Comparison of ENCODE assay signal across 33 mouse cellular contexts in the genomic region with DNA sequence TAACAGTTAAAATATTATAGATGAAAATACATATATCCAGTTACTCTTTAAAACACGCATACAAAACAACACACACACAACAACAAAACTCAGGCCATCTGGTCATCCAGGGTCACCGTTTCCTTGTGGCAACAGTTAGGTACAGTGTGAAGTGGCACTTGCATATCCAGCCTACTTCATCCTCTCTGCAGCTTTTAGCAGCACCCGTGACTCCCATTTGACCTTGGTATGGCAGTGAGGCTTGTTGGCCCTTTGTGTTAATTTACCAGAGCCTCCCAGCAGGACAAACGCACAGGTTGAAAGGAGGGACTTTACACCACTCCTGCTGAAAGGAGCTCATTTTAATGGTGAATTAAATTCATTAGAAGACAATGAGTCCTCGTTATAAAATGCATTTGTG. TPM values are rescaled to one million over a fixed set of nuclear protein-coding genes. Genes with fewer than 3 reads are reported as not detected.
A peak's percentile ranks its signal among the peaks of the same experiment; 100 is the strongest.
DNase-seq lines count a peak whose midpoint lies in the region; ATAC-seq and TF ChIP-seq lines count a peak whose summit lies in the region.
"Had no signal": no experiment of that assay in that cellular context is flagged by ENCODE, and none has a peak within 500 bp of the region (broad histone marks: within the 10 kb centered on the region; RNA-seq: fewer than 3 reads in every experiment).

No protein-coding gene starts in this region.

- no peak overlapping the region for H3K9ac ChIP-seq in ES-E14 (ENCODE audit: insufficient read depth, low read depth, low read length, poor library complexity, severe bottlenecking)
- H3K9ac ChIP-seq in heart, embryonic 13.5 days, result no peak overlapping the region
- H3K9ac ChIP-seq: embryonic facial prominence, embryonic 13.5 days; hindbrain, embryonic 12.5 days; liver, embryonic 12.5 days; liver, postnatal 0 days; midbrain, embryonic 13.5 days; neural tube, embryonic 13.5 days had no signal

- WGBS in heart, embryonic 10.5 days, result 61% methylated on average over 5 of the region's 5 CpGs
- WGBS in heart, embryonic 13.5 days, result 64% methylated on average over 5 of the region's 5 CpGs

- H3K27me3 ChIP-seq in heart, embryonic 10.5 days (ENCODE audit: insufficient read depth, poor library complexity, severe bottlenecking), result no peaks in the 10 kb centered on the region
- no peaks in the 10 kb centered on the region for H3K27me3 ChIP-seq in heart, embryonic 13.5 days (replicated peaks)
- H3K27me3 ChIP-seq: CH12.LX; embryonic facial prominence, embryonic 13.5 days; hindbrain, embryonic 12.5 days; liver, embryonic 12.5 days; midbrain, embryonic 13.5 days; neural tube, embryonic 13.5 days had no signal

- no peak overlapping the region for H3K27ac ChIP-seq in heart, embryonic 10.5 days
- H3K27ac ChIP-seq in ES-E14 (ENCODE audit: insufficient read depth, low read depth, low read length, poor library complexity, severe bottlenecking), result no peak overlapping the region
- peak overlapping the region; percentile 26; the same call in 1 of the 2 replicates for H3K27ac ChIP-seq in heart, embryonic 13.5 days (replicated peaks)
- H3K27ac ChIP-seq: embryonic facial prominence, embryonic 13.5 days; forebrain, embryonic 10.5 days; hindbrain, embryonic 12.5 days; hindbrain, postnatal 0 days; liver, embryonic 12.5 days; macrophage; midbrain, embryonic 13.5 days; neural tube, embryonic 13.5 days; stomach, postnatal 0 days had no signal

- H3K36me3 ChIP-seq in heart, embryonic 10.5 days, result peaks cover 50% of the 10 kb centered on the region
- no peaks in the 10 kb centered on the region for H3K36me3 ChIP-seq in ES-E14 (ENCODE audit: control insufficient read depth, insufficient read depth, low read length, poor library complexity, severe bottlenecking)
- H3K36me3 ChIP-seq in heart, embryonic 13.5 days, result peaks cover 70% of the 10 kb centered on the region
- H3K36me3 ChIP-seq: embryonic facial prominence, embryonic 13.5 days; forebrain, embryonic 10.5 days; hindbrain, embryonic 12.5 days; liver, embryonic 12.5 days; midbrain, embryonic 13.5 days; neural tube, embryonic 13.5 days had no signal

- intact Hi-C loops in heart, postnatal 10 days (cut with DNase I), result no loop called here

- no peaks in the 10 kb centered on the region for H3K9me3 ChIP-seq in heart, embryonic 10.5 days
- H3K9me3 ChIP-seq in ES-E14 (ENCODE audit: control insufficient read depth, insufficient read depth, low read depth, low read length), result no peaks in the 10 kb centered on the region
- H3K9me3 ChIP-seq in heart, embryonic 13.5 days, result no peaks in the 10 kb centered on the region
- H3K9me3 ChIP-seq: embryonic facial prominence, embryonic 13.5 days; forebrain, embryonic 10.5 days; hindbrain, embryonic 12.5 days; liver, embryonic 12.5 days; midbrain, embryonic 13.5 days; neural tube, embryonic 13.5 days had no signal

- in situ Hi-C loops in ES-E14 (cut with MboI; ENCODE audit: low sequenced_read_pairs in 2 of 2, unreplicated experiment in 2 of 2), result no loop called here

- H3K4me3 ChIP-seq in heart, embryonic 10.5 days, result no peak overlapping the region
- no peak overlapping the region for H3K4me3 ChIP-seq in ES-E14 (ENCODE audit: insufficient read depth in 1 of 2, low read depth in 1 of 2, low read length in 2 of 2, poor library complexity in 1 of 2, severe bottlenecking in 1 of 2)
- no peak overlapping the region for H3K4me3 ChIP-seq in heart, embryonic 13.5 days
- H3K4me3 ChIP-seq: embryonic facial prominence, embryonic 13.5 days; forebrain, embryonic 10.5 days; hindbrain, embryonic 12.5 days; liver, embryonic 12.5 days; midbrain, embryonic 13.5 days; neural tube, embryonic 13.5 days had no signal

- peaks cover 3% of the 10 kb centered on the region; the same call in 1 of the 2 replicates for H3K4me1 ChIP-seq in heart, embryonic 10.5 days
- peaks cover 4% of the 10 kb centered on the region in 2 experiments; a peak in 2 of 4 replicates for H3K4me1 ChIP-seq in ES-E14 (ENCODE audit: control insufficient read depth in 2 of 2, insufficient read depth in 2 of 2, low read length in 2 of 2, poor library complexity in 1 of 2)
- H3K4me1 ChIP-seq in heart, embryonic 13.5 days, result peaks cover 24% of the 10 kb centered on the region
- H3K4me1 ChIP-seq: embryonic facial prominence, embryonic 13.5 days; hindbrain, embryonic 12.5 days; liver, embryonic 12.5 days had no signal

- no peak for ATAC-seq in heart, embryonic 13.5 days (ENCODE audit: extremely low read depth, insufficient number of reproducible peaks, low FRiP score, low TSS enrichment)
- ATAC-seq: activated CD4-positive, CD25-positive, alpha-beta regulatory T cell, adult 4 months; forebrain, embryonic 16.5 days; hindbrain, postnatal 0 days; intestine, embryonic 16.5 days; liver, embryonic 12.5 days; liver, postnatal 0 days; lung, postnatal 0 days; midbrain, embryonic 13.5 days had no signal

- DNase-seq in heart, adult 11 months, result peak; percentile 96
- DNase-seq in heart, embryonic 10.5 days (ENCODE audit: low spot score), result no peak
- DNase-seq in ES-E14 (ENCODE audit: low read depth, low spot score), result peak; percentile 30
- peak; percentile 36 to 64 for DNase-seq in heart, postnatal 10 days
- DNase-seq in adrenal gland, adult 18-20 months (ENCODE audit: low spot score in 2 of 2), result no peak
- no peak for DNase-seq in adrenal gland, postnatal 4 days (ENCODE audit: low spot score in 2 of 2)
- DNase-seq in lung, postnatal 14 days, result no peak
- DNase-seq: adrenal gland, postnatal 10 days; cerebellum, adult 11-12 months; cerebellum, postnatal 10 days; kidney, adult 8-10 months; kidney, postnatal 10 days; layer of hippocampus, postnatal 36 days; left cerebral cortex, postnatal 4 days; liver, postnatal 0 days; right cerebral cortex, postnatal 4 days; thymus, adult 18-20 months; thymus, postnatal 36 days had no signal

- H3K4me2 ChIP-seq in heart, embryonic 13.5 days, result no peak overlapping the region
- H3K4me2 ChIP-seq: embryonic facial prominence, embryonic 13.5 days; hindbrain, embryonic 12.5 days; liver, embryonic 12.5 days; midbrain, embryonic 13.5 days; neural tube, embryonic 13.5 days had no signal

TF ChIP-seq in ES-E14, 5 proteins besides CTCF, POLR2A, EP300 and RAD21:
- TF ChIP-seq CHD2 (IDR thresholded peaks at IDR 0.05; ENCODE audit: low read depth, low read length) (no peak), MAFK (IDR thresholded peaks at IDR 0.05; ENCODE audit: insufficient read depth, low read depth, low read length) (no peak), HCFC1 (IDR thresholded peaks at IDR 0.05; ENCODE audit: borderline replicate concordance, insufficient read depth, low read length) (no peak), ZNF384 (IDR thresholded peaks at IDR 0.05; ENCODE audit: low read depth, low read length) (no peak), ZC3H11A (IDR thresholded peaks at IDR 0.05; ENCODE audit: borderline replicate concordance, low read depth, low read length) (no peak)
TF ChIP-seq in ES-E14: peak in this region for 0.

RNA-seq across cellular contexts. Expression of a gene that starts 29.6 kb away (rescaled TPM):
- 356 and 545 TPM in 2 replicates for polyA plus RNA-seq in heart, embryonic 10.5 days (2016; fragmentation: Nextera tagmentation; extraction: Ambion mirVana)
- 10.3 and 19.9 TPM in 2 replicates for total RNA-seq in ES-E14 (2012; rRNA removed)
- 426 and 512 TPM in 2 replicates for polyA plus RNA-seq in heart, embryonic 13.5 days (2015; fragmentation: Nextera tagmentation; extraction: Ambion mirVana)
- total RNA-seq in heart, postnatal 10 days (2021), result 1,000 to 10,000 TPM; 2,261 to 2,393 TPM
- 1 to 10 TPM in 1 of 2 experiments, under 1 TPM in 1; 0.03 to 5.5 TPM for total RNA-seq in adrenal gland, adult 18-20 months (2021)
- 100 to 1,000 TPM in 1 of 2 experiments, 10 to 100 TPM in 1; 35.7 to 175 TPM for total RNA-seq in adrenal gland, postnatal 4 days (2021)
- polyA plus RNA-seq: macrophage had no signal

Comparison
In these comparisons a context has a peak if more than half of its experiments do, and no peak if none do; other contexts are left out.
1. DNase-seq: peak in heart, adult 11 months (single experiment), ES-E14 (single experiment) and heart, postnatal 10 days (2 of 2); none in heart, embryonic 10.5 days (single experiment), adrenal gland, adult 18-20 months (0 of 2), adrenal gland, postnatal 4 days (0 of 2) and lung, postnatal 14 days (single experiment).
2. RNA of a gene that starts 29.6 kb away (total RNA-seq): 2,261 to 2,393 TPM in heart, postnatal 10 days; 35.7 to 175 TPM in adrenal gland, postnatal 4 days, 10.3 to 19.9 TPM in ES-E14 and 0.03 to 5.5 TPM in adrenal gland, adult 18-20 months; every median in the first group is over 10 times any median in the second.